Mouse (Mus musculus): ENCODE data around the gene Cdk14. TPM values are rescaled to one million over a fixed set of nuclear protein-coding genes. Genes with fewer than 3 reads are reported as not detected.

Gene Cdk14
- polyA plus RNA-seq, 1 experiment from 2014 or later, result 19.2 TPM

Small RNA genes lying within 50 kb of the gene (microRNA-seq; reads per million reads assigned to microRNA genes)
- not detected for gene Gm25037
- gene Gm44483, result not detected

Other genes with a start within 250 kb of the Cdk14 start
- 0.26 TPM in 1 of 2 replicates, not detected in the other for gene 1700015F17Rik, start 58.8 kb upstream of the Cdk14 start, polyA plus RNA-seq (2015; fragmentation: Nextera tagmentation; extraction: Ambion mirVana)
- gene Cldn12, start 94.6 kb upstream of the Cdk14 start, polyA plus RNA-seq (2015; fragmentation: Nextera tagmentation; extraction: Ambion mirVana), result 14.3 and 15.3 TPM in 2 replicates
- 18.9 and 20.2 TPM in 2 replicates for gene Gtpbp10, start 139.2 kb upstream of the Cdk14 start, polyA plus RNA-seq (2015; fragmentation: Nextera tagmentation; extraction: Ambion mirVana)
- gene Gm8773, start 153.5 kb upstream of the Cdk14 start, polyA plus RNA-seq (2015; fragmentation: Nextera tagmentation; extraction: Ambion mirVana), result 0.95 and 1.0 TPM in 2 replicates
- gene Cfap69, start 243.9 kb upstream of the Cdk14 start, polyA plus RNA-seq (2015; fragmentation: Nextera tagmentation; extraction: Ambion mirVana), result 1.9 and 2.1 TPM in 2 replicates

All from limb, embryonic 15.5 days (tissue).